Mouse (Mus musculus) neural tube, postnatal 0 days (tissue): ENCODE results near the gene Ceacam12. TPM values are rescaled to one million over a fixed set of nuclear protein-coding genes. Genes with fewer than 3 reads are reported as not detected.

Source experiments
- microRNA-seq: library from miRNA; unstranded; fragments of <30 nt; microRNA quantifications from one replicate; pipeline ENCODE4, GENCODE M21; 2016
- polyA plus RNA-seq: library from polyadenylated mRNA; unstranded; fragments of >200 nt; fragmentation: Nextera tagmentation; extraction: Ambion mirVana; gene quantifications from 2 replicates; pipeline ENCODE4 v1.2.1, GENCODE M21; 2015

The Ceacam12 gene
- not detected in 2 replicates for polyA plus RNA-seq

GRCm38 (mm10) chr7:18065629-18066028 is at the start of gene Ceacam12:
Ceacam12 (plus strand) TSS chr7:18065929.

Small RNAs within 50 kb of the gene (microRNA-seq; reads per million reads assigned to microRNA genes)
- gene Gm22414, result not detected

Other genes starting within 250 kb of the Ceacam12 start
- gene Gm5155, start 194.2 kb upstream of the Ceacam12 start, polyA plus RNA-seq, result not detected in 2 replicates
- not detected in 2 replicates for gene Ceacam11, start 93.8 kb upstream of the Ceacam12 start, polyA plus RNA-seq
- not detected in 2 replicates for gene Ceacam13, start 56.0 kb upstream of the Ceacam12 start, polyA plus RNA-seq
- gene Igfl3, start 110.6 kb downstream of the Ceacam12 start, polyA plus RNA-seq, result not detected in 2 replicates
- not detected in 2 replicates for gene Mill1, start 179.4 kb downstream of the Ceacam12 start, polyA plus RNA-seq